Comparison of ENCODE assay signal across 23 mouse cellular contexts in genomic region chr19:24434291-24434690, GRCm38 (mm10). TPM values are rescaled to one million over a fixed set of nuclear protein-coding genes. Genes with fewer than 3 reads are reported as not detected.
DNase-seq lines count a peak whose midpoint lies in the region; TF ChIP-seq lines count a peak whose summit lies in the region.
"Had no signal": no experiment of that assay in that cellular context is flagged by ENCODE, and none has a peak within 500 bp of the region (broad histone marks: within the 10 kb centered on the region; RNA-seq: fewer than 3 reads in every experiment).

No protein-coding gene starts in this region.

- no peak overlapping the region for H3K27ac ChIP-seq in left cerebral cortex, adult 2 months
- H3K27ac ChIP-seq: embryonic facial prominence, embryonic 12.5 days; forebrain, embryonic 10.5 days; hindbrain, embryonic 12.5 days; layer of hippocampus, adult 2 months; liver, embryonic 14.5 days; midbrain, embryonic 10.5 days; midbrain, embryonic 15.5 days; neural tube, embryonic 15.5 days; stomach, embryonic 15.5 days had no signal

- no peak overlapping the region for H3K4me3 ChIP-seq in left cerebral cortex, adult 2 months
- H3K4me3 ChIP-seq: embryonic facial prominence, embryonic 12.5 days; forebrain, embryonic 10.5 days; hindbrain, embryonic 12.5 days; layer of hippocampus, adult 2 months; midbrain, embryonic 10.5 days; midbrain, embryonic 15.5 days; neural tube, embryonic 15.5 days; stomach, embryonic 15.5 days had no signal

- no peak for TF ChIP-seq CTCF in left cerebral cortex, adult 2 months (IDR thresholded peaks at IDR 0.05)

- DNase-seq in left cerebral cortex, postnatal 4 days, result peak; percentile 41
- no peak for DNase-seq in left cerebral cortex, adult 2 months (ENCODE audit: extremely low spot score in 1 of 2, low spot score in 2 of 2)
- peak; percentile 54 for DNase-seq in cerebellum, adult 11 months
- DNase-seq in cerebellum, adult 9-10 months, result peak; percentile 80
- peak; percentile 62 to 71 for DNase-seq in cerebellum, postnatal 36 days
- DNase-seq in frontal cortex, postnatal 36 days (ENCODE audit: low spot score in 2 of 2), result no peak
- no peak for DNase-seq in urinary bladder, postnatal 4 days (ENCODE audit: low spot score in 2 of 2)
- DNase-seq: adrenal gland, postnatal 25 days; heart, postnatal 14 days; kidney, postnatal 36 days; liver; lung, adult 2 months; right cerebral cortex, postnatal 25 days; thymus, postnatal 14 days had no signal

- intact Hi-C loops in left cerebral cortex, postnatal 4 days (cut with DNase I), result no loop called here
- intact Hi-C loops in left cerebral cortex, adult 2 months (cut with DNase I), result no loop called here

RNA-seq across cellular contexts. Expression of gene Fam122a, which starts 42.9 kb away (rescaled TPM):
- total RNA-seq in left cerebral cortex, postnatal 4 days (2021), result 10 to 100 TPM; 26.3 to 33.6 TPM
- 10 to 100 TPM; 26.8 to 32.2 TPM for total RNA-seq in left cerebral cortex, adult 2 months (2021)

Comparison
In these comparisons a context has a peak if more than half of its experiments do, and no peak if none do; other contexts are left out.
1. DNase-seq: peak in left cerebral cortex, postnatal 4 days (single experiment), cerebellum, adult 11 months (single experiment), cerebellum, adult 9-10 months (single experiment) and cerebellum, postnatal 36 days (2 of 2); none in left cerebral cortex, adult 2 months (0 of 2), frontal cortex, postnatal 36 days (0 of 2) and urinary bladder, postnatal 4 days (0 of 2).